ENCODE assay signal across 7 mouse cellular contexts in genomic region chr8:71908309-71909261, GRCm38 (mm10). TPM values are rescaled to one million over a fixed set of nuclear protein-coding genes. Genes with fewer than 3 reads are reported as not detected.
DNase-seq lines count a peak whose midpoint lies in the region; ATAC-seq and TF ChIP-seq lines count a peak whose summit lies in the region.

Gene Zfp882, plus strand, starts transcription at chr8:71908608.
Gene Zfp617, plus strand, starts transcription at chr8:71908635.

- H3K27me3 ChIP-seq in embryonic facial prominence, embryonic 10.5 days (replicated peaks; ENCODE audit: low read depth, poor library complexity, severe bottlenecking) = no peaks in the 10 kb centered on the region
- H3K27me3 ChIP-seq in intestine, postnatal 0 days (replicated peaks; ENCODE audit: control insufficient read depth, insufficient read depth, low read length) = no peaks in the 10 kb centered on the region
- H3K27me3 ChIP-seq in midbrain, embryonic 12.5 days = peaks cover 15% of the 10 kb centered on the region; the same call in 1 of the 2 replicates

- H3K9ac ChIP-seq in intestine, postnatal 0 days (ENCODE audit: low read depth, low read length) = peak within 1 kb of the TSS; percentile 78
- H3K9ac ChIP-seq in midbrain, embryonic 12.5 days (replicated peaks) = peak within 1 kb of the TSS; percentile 86

- peak within 1 kb of the TSS; percentile 77 for H3K4me3 ChIP-seq in embryonic facial prominence, embryonic 10.5 days
- peak within 1 kb of the TSS; percentile 76 for H3K4me3 ChIP-seq in intestine, postnatal 0 days (ENCODE audit: low read depth, low read length)
- H3K4me3 ChIP-seq in midbrain, embryonic 12.5 days = peak within 1 kb of the TSS; percentile 70

- H3K27ac ChIP-seq in embryonic facial prominence, embryonic 10.5 days (replicated peaks) = peak within 1 kb of the TSS; percentile 99
- H3K27ac ChIP-seq in intestine, postnatal 0 days (ENCODE audit: low read depth, low read length) = peak within 1 kb of the TSS; percentile 73; the same call in 1 of the 2 replicates
- H3K27ac ChIP-seq in midbrain, embryonic 12.5 days (replicated peaks) = peak within 1 kb of the TSS; percentile 99

- peak; percentile 91 for TF ChIP-seq CTCF in intestine, postnatal 0 days (IDR thresholded peaks at IDR 0.05; ENCODE audit: low read depth)

- intact Hi-C loops in left cerebral cortex, postnatal 4 days (cut with DNase I) = no loop called here

- 5% methylated on average over 47 of the region's 47 CpGs for WGBS in embryonic facial prominence, embryonic 10.5 days
- 7% methylated on average over 47 of the region's 47 CpGs for WGBS in intestine, postnatal 0 days
- 5% methylated on average over 47 of the region's 47 CpGs for WGBS in midbrain, embryonic 12.5 days

- peaks cover 4% of the 10 kb centered on the region; the same call in 1 of the 2 replicates for H3K4me1 ChIP-seq in embryonic facial prominence, embryonic 10.5 days
- H3K4me1 ChIP-seq in intestine, postnatal 0 days (replicated peaks; ENCODE audit: control insufficient read depth, insufficient read depth, low read length) = no peaks in the 10 kb centered on the region
- H3K4me1 ChIP-seq in midbrain, embryonic 12.5 days = 0 out of 2 replicates have a peak, but pooled peaks cover 2% of the 10 kb centered on the region

- no peaks in the 10 kb centered on the region for H3K9me3 ChIP-seq in embryonic facial prominence, embryonic 10.5 days
- H3K9me3 ChIP-seq in intestine, postnatal 0 days (ENCODE audit: control insufficient read depth) = no peaks in the 10 kb centered on the region
- 0 out of 2 replicates have a peak, but pooled peaks cover 2% of the 10 kb centered on the region for H3K9me3 ChIP-seq in midbrain, embryonic 12.5 days

- H3K4me2 ChIP-seq in intestine, postnatal 0 days (replicated peaks; ENCODE audit: low read depth) = peak within 1 kb of the TSS; percentile 78
- H3K4me2 ChIP-seq in midbrain, embryonic 12.5 days (replicated peaks) = peak within 1 kb of the TSS; percentile 56

- H3K36me3 ChIP-seq in embryonic facial prominence, embryonic 10.5 days (replicated peaks) = peaks cover 9% of the 10 kb centered on the region
- H3K36me3 ChIP-seq in intestine, postnatal 0 days (ENCODE audit: control insufficient read depth, insufficient read depth) = peaks cover 2% of the 10 kb centered on the region; the same call in 1 of the 2 replicates
- peaks cover 3% of the 10 kb centered on the region for H3K36me3 ChIP-seq in midbrain, embryonic 12.5 days

- peak; percentile 90 for DNase-seq in adrenal gland, postnatal 10 days
- DNase-seq in embryonic facial prominence, embryonic 10.5 days (ENCODE audit: low spot score) = peak; percentile 89
- DNase-seq in gonadal fat pad, adult 2 months (ENCODE audit: low read depth) = peak; percentile 62
- DNase-seq in left cerebral cortex, postnatal 4 days = peak; percentile 87
- DNase-seq in spleen, adult 12 weeks (ENCODE audit: low spot score) = peak; percentile 76

- peak; percentile 94 for ATAC-seq in intestine, postnatal 0 days
- ATAC-seq in midbrain, embryonic 12.5 days (ENCODE audit: low FRiP score, low read depth) = peak; percentile 94

RNA-seq across cellular contexts. Expression of gene Zfp882, which starts in this region (rescaled TPM):
- total RNA-seq in adrenal gland, postnatal 10 days (2021) = 1 to 10 TPM; 3.7 to 7.0 TPM
- polyA plus RNA-seq in embryonic facial prominence, embryonic 10.5 days (2016; fragmentation: Nextera tagmentation; extraction: Ambion mirVana) = 8.4 TPM in 2 replicates
- polyA plus RNA-seq in gonadal fat pad, adult 2 months (2012; rRNA removed) = 0.66 and 0.95 TPM in 2 replicates
- 1.2 and 1.4 TPM in 2 replicates for polyA plus RNA-seq in intestine, postnatal 0 days (2015; fragmentation: Nextera tagmentation; extraction: Ambion mirVana)
- total RNA-seq in left cerebral cortex, postnatal 4 days (2021) = 10 to 100 TPM; 20.8 to 23.0 TPM
- 14.7 and 15.1 TPM in 2 replicates for polyA plus RNA-seq in midbrain, embryonic 12.5 days (2016; fragmentation: Nextera tagmentation; extraction: Ambion mirVana)

RNA-seq across cellular contexts. Expression of gene Zfp617, which starts in this region (rescaled TPM):
- total RNA-seq in adrenal gland, postnatal 10 days (2021) = 10 to 100 TPM; 29.8 to 33.9 TPM
- 33.0 and 33.1 TPM in 2 replicates for polyA plus RNA-seq in embryonic facial prominence, embryonic 10.5 days (2016; fragmentation: Nextera tagmentation; extraction: Ambion mirVana)
- polyA plus RNA-seq in gonadal fat pad, adult 2 months (2012; rRNA removed) = 4.9 and 5.0 TPM in 2 replicates
- polyA plus RNA-seq in intestine, postnatal 0 days (2015; fragmentation: Nextera tagmentation; extraction: Ambion mirVana) = 9.3 and 12.8 TPM in 2 replicates
- 10 to 100 TPM; 24.3 to 25.1 TPM for total RNA-seq in left cerebral cortex, postnatal 4 days (2021)
- polyA plus RNA-seq in midbrain, embryonic 12.5 days (2016; fragmentation: Nextera tagmentation; extraction: Ambion mirVana) = 37.5 and 40.6 TPM in 2 replicates

Comparison
In these comparisons a context has a peak if more than half of its experiments do, and no peak if none do; other contexts are left out.
1. Peak in every context shown above with its lines: DNase-seq, ATAC-seq, H3K4me3 ChIP-seq and H3K27ac ChIP-seq.